Mouse (Mus musculus): Measurements from ENCODE around the gene Casp9. TPM values are rescaled to one million over a fixed set of nuclear protein-coding genes. Genes with fewer than 3 reads are reported as not detected.

Casp9 gene
- polyA plus RNA-seq, 1 experiment from 2014 or later: 21.2 TPM

- Histone ChIP-seq H3K9ac (ENCODE audit: low read length) (no peak overlapping the region), H3K4me1 (replicated peaks; ENCODE audit: control insufficient read depth, insufficient read depth, low read length) (no peaks in the 10 kb centered on the region), H3K4me3 (ENCODE audit: low read depth, low read length) (no peak overlapping the region), H3K9me3 (ENCODE audit: control insufficient read depth, low read length) (no peaks in the 10 kb centered on the region), H3K36me3 (ENCODE audit: control insufficient read depth, insufficient read depth, low read length) (no peaks in the 10 kb centered on the region), H3K27me3 (ENCODE audit: control insufficient read depth, insufficient read depth, low read length) (no peaks in the 10 kb centered on the region), H3K4me2 (ENCODE audit: low read depth, low read length, severe bottlenecking) (no peak overlapping the region), H3K27ac (ENCODE audit: low read depth, low read length) (no peak overlapping the region)
- no peak for ATAC-seq (replicated peaks; ENCODE audit: low FRiP score)
- 78% methylated on average over 19 of the region's 19 CpGs for WGBS
- no peak for DNase-seq (ENCODE audit: low spot score)
Observed at GRCm38 (mm10) chr4:141860246-141860841, 66.9 kb downstream of the Casp9 start.

DNA sequence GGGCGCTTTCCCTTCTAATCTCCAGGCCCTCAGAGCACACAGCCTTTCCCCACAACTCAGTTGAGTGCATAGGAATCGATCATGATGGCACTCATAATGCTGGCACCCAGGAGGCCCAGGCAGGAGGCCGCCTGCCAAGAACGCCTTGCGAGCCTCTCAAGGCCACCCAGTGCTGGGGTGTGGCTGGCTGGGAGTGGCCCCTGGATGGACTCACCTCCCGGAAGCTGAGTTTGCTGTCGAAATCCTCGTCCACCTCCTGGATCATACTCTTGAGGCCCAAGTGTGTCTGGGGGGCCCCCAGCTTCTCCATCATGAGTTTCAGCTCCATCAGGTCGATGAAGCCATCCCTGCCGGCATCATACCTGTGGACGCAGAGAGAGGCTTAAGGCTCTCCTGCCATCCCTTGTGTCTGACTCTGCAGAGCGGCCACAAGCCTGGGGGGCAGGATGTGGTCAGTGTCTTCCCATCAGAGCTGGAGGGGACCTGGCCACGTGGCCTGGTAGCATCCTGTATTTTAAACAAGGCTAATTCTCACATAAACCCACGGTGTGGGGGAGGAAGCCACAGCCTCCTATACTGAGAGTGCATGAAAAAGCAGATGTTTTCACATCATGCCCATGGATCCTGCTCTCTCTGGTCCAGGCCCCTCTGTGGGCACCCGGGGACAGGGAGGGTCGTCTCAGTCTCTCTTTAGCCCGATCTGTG lies 68.3 kb downstream of the Casp9 start:
- Histone ChIP-seq H3K9me3 (ENCODE audit: control insufficient read depth, low read length) (no peaks in the 10 kb centered on the region), H3K36me3 (ENCODE audit: control insufficient read depth, insufficient read depth, low read length) (no peaks in the 10 kb centered on the region), H3K4me1 (replicated peaks; ENCODE audit: control insufficient read depth, insufficient read depth, low read length) (0 out of 2 replicates have a peak, but pooled peaks cover 1% of the 10 kb centered on the region), H3K27ac (ENCODE audit: low read depth, low read length) (no peak overlapping the region), H3K9ac (ENCODE audit: low read length) (no peak overlapping the region), H3K27me3 (ENCODE audit: control insufficient read depth, insufficient read depth, low read length) (no peaks in the 10 kb centered on the region), H3K4me2 (ENCODE audit: low read depth, low read length, severe bottlenecking) (no peak overlapping the region), H3K4me3 (ENCODE audit: low read depth, low read length) (no peak overlapping the region)
- no peak for ATAC-seq (replicated peaks; ENCODE audit: low FRiP score)
- DNase-seq (ENCODE audit: low spot score): no peak
- WGBS: 93% methylated on average over 17 of the region's 17 CpGs

DNA sequence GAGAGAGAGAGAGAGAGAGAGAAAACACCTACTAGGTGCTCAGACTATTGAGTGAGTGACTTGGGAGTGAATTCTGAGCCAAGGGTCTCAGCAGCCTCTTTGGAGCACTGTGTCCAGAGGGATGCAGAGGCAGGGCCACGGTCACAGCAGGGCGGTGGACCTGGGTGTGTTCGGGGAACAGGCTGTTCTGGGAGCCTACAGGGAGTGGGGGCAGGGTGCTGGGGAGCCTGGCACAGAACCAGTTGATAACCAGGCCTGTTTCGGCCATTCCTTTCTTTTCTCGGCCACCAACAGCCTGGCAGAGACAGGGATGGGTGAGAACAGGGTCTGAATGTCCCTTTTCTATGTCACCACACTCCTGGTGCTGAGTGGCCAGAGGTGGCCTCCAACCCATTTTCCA lies 69.5 kb downstream of the Casp9 start:
- no peak for ATAC-seq (replicated peaks; ENCODE audit: low FRiP score)
- H3K27me3 ChIP-seq (ENCODE audit: control insufficient read depth, insufficient read depth, low read length): no peaks in the 10 kb centered on the region
- H3K4me2 ChIP-seq (ENCODE audit: low read depth, low read length, severe bottlenecking): no peak overlapping the region
- DNase-seq (ENCODE audit: low spot score): no peak
- no peaks in the 10 kb centered on the region for H3K36me3 ChIP-seq (ENCODE audit: control insufficient read depth, insufficient read depth, low read length)
- WGBS: 76% methylated on average over 5 of the region's 5 CpGs
- no peaks in the 10 kb centered on the region for H3K9me3 ChIP-seq (ENCODE audit: control insufficient read depth, low read length)
- 0 out of 2 replicates have a peak, but pooled peaks cover 2% of the 10 kb centered on the region for H3K4me1 ChIP-seq (replicated peaks; ENCODE audit: control insufficient read depth, insufficient read depth, low read length)
- H3K27ac ChIP-seq (ENCODE audit: low read depth, low read length): no peak overlapping the region
- no peak overlapping the region for H3K9ac ChIP-seq (ENCODE audit: low read length)
- no peak overlapping the region for H3K4me3 ChIP-seq (ENCODE audit: low read depth, low read length)

DNA sequence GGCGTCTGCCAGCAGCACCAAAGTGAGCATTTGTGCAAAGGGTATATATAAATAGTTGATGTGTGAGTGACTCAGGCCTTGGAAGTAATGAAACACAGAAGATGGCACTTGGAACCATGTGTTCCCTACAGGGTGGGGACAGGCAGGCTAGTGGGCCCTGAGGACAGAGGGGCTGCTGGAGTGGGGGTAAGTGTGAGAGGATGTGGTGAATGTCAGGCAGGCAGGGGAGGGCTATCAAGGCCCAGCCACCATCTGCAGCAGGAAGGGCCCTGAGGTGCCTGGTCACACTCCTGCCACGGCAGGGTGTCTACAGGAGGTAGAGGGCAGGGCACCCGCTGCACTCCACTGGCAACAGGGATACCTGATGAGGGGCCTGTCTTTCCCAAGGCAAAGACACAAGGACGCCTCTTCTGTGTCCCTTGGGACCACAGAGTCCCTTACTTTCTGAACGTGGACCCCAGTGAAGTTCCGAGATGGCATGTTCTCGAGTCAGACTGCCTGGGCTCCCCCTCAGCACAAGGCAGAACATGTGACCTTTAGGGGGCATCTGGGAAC lies 70.4 kb downstream of the Casp9 start:
- no peaks in the 10 kb centered on the region for H3K9me3 ChIP-seq (ENCODE audit: control insufficient read depth, low read length)
- DNase-seq (ENCODE audit: low spot score): no peak
- no peaks in the 10 kb centered on the region for H3K36me3 ChIP-seq (ENCODE audit: control insufficient read depth, insufficient read depth, low read length)
- H3K4me1 ChIP-seq (replicated peaks; ENCODE audit: control insufficient read depth, insufficient read depth, low read length): 0 out of 2 replicates have a peak, but pooled peaks cover 2% of the 10 kb centered on the region
- 93% methylated on average over 7 of the region's 7 CpGs for WGBS
- no peak overlapping the region for H3K4me3 ChIP-seq (ENCODE audit: low read depth, low read length)
- no peaks in the 10 kb centered on the region for H3K27me3 ChIP-seq (ENCODE audit: control insufficient read depth, insufficient read depth, low read length)
- no peak overlapping the region for H3K4me2 ChIP-seq (ENCODE audit: low read depth, low read length, severe bottlenecking)
- ATAC-seq (replicated peaks; ENCODE audit: low FRiP score): no peak
- no peak overlapping the region for H3K27ac ChIP-seq (ENCODE audit: low read depth, low read length)
- no peak overlapping the region for H3K9ac ChIP-seq (ENCODE audit: low read length)

- DNase-seq (ENCODE audit: low spot score) (no peak), ATAC-seq (replicated peaks; ENCODE audit: low FRiP score) (no peak)
- 0 out of 2 replicates have a peak, but pooled peaks cover 2% of the 10 kb centered on the region for H3K4me1 ChIP-seq (replicated peaks; ENCODE audit: control insufficient read depth, insufficient read depth, low read length)
- no peak overlapping the region for H3K27ac ChIP-seq (ENCODE audit: low read depth, low read length)
- no peaks in the 10 kb centered on the region for H3K9me3 ChIP-seq (ENCODE audit: control insufficient read depth, low read length)
- H3K36me3 ChIP-seq (ENCODE audit: control insufficient read depth, insufficient read depth, low read length): no peaks in the 10 kb centered on the region
- H3K4me2 ChIP-seq (ENCODE audit: low read depth, low read length, severe bottlenecking): no peak overlapping the region
- no peaks in the 10 kb centered on the region for H3K27me3 ChIP-seq (ENCODE audit: control insufficient read depth, insufficient read depth, low read length)
- H3K9ac ChIP-seq (ENCODE audit: low read length): no peak overlapping the region
- H3K4me3 ChIP-seq (ENCODE audit: low read depth, low read length): no peak overlapping the region
- WGBS: 96% methylated on average over 8 of the region's 8 CpGs
Observed at GRCm38 (mm10) chr4:141864506-141864905, 71.1 kb downstream of the Casp9 start.

GRCm38 (mm10) chr4:141865006-141865405 lies 71.6 kb downstream of the Casp9 start:
- H3K4me2 ChIP-seq (ENCODE audit: low read depth, low read length, severe bottlenecking): no peak overlapping the region
- no peak overlapping the region for H3K27ac ChIP-seq (ENCODE audit: low read depth, low read length)
- H3K27me3 ChIP-seq (ENCODE audit: control insufficient read depth, insufficient read depth, low read length): no peaks in the 10 kb centered on the region

More at GRCm38 (mm10) chr4:141865006-141865405, 71.6 kb downstream of the Casp9 start:
- Histone ChIP-seq H3K4me1 (replicated peaks; ENCODE audit: control insufficient read depth, insufficient read depth, low read length) (0 out of 2 replicates have a peak, but pooled peaks cover 2% of the 10 kb centered on the region), H3K9ac (ENCODE audit: low read length) (no peak overlapping the region), H3K4me3 (ENCODE audit: low read depth, low read length) (no peak overlapping the region), H3K9me3 (ENCODE audit: control insufficient read depth, low read length) (no peaks in the 10 kb centered on the region), H3K36me3 (ENCODE audit: control insufficient read depth, insufficient read depth, low read length) (no peaks in the 10 kb centered on the region)
- ATAC-seq (replicated peaks; ENCODE audit: low FRiP score): no peak
- no peak for DNase-seq (ENCODE audit: low spot score)
- 93% methylated on average over 5 of the region's 5 CpGs for WGBS

Other genes with a start within 250 kb of the Casp9 start
- gene Fblim1, start 187.5 kb upstream of the Casp9 start, polyA plus RNA-seq (2014; fragmentation: Nextera tagmentation; extraction: Ambion mirVana): 21.4 and 24.8 TPM in 2 replicates
- gene Tmem82, start 175.0 kb upstream of the Casp9 start, polyA plus RNA-seq (2014; fragmentation: Nextera tagmentation; extraction: Ambion mirVana): 0.28 TPM in 1 of 2 replicates, not detected in the other
- 0.13 TPM in 1 of 2 replicates, not detected in the other for gene Slc25a34, start 169.8 kb upstream of the Casp9 start, polyA plus RNA-seq (2014; fragmentation: Nextera tagmentation; extraction: Ambion mirVana)
- gene Plekhm2, start 128.7 kb upstream of the Casp9 start, polyA plus RNA-seq (2014; fragmentation: Nextera tagmentation; extraction: Ambion mirVana): 4.2 and 4.6 TPM in 2 replicates
- gene Rsc1a1, start 108.0 kb upstream of the Casp9 start, polyA plus RNA-seq (2014; fragmentation: Nextera tagmentation; extraction: Ambion mirVana): 2.4 TPM in 1 of 2 replicates, not detected in the other
- 22.6 and 24.2 TPM in 2 replicates for gene Ddi2, start 70.2 kb upstream of the Casp9 start, polyA plus RNA-seq (2014; fragmentation: Nextera tagmentation; extraction: Ambion mirVana)
- gene Agmat, start 46.9 kb upstream of the Casp9 start, polyA plus RNA-seq (2014; fragmentation: Nextera tagmentation; extraction: Ambion mirVana): not detected in 2 replicates
- gene Dnajc16, start 2.7 kb upstream of the Casp9 start, polyA plus RNA-seq (2014; fragmentation: Nextera tagmentation; extraction: Ambion mirVana): 4.2 and 4.3 TPM in 2 replicates
- not detected in 2 replicates for gene Cela2a, start 32.5 kb downstream of the Casp9 start, polyA plus RNA-seq (2014; fragmentation: Nextera tagmentation; extraction: Ambion mirVana)
- not detected in 2 replicates for gene Ctrc, start 52.7 kb downstream of the Casp9 start, polyA plus RNA-seq (2014; fragmentation: Nextera tagmentation; extraction: Ambion mirVana)
- gene Efhd2, start 81.3 kb downstream of the Casp9 start, polyA plus RNA-seq (2014; fragmentation: Nextera tagmentation; extraction: Ambion mirVana): 43.4 and 45.3 TPM in 2 replicates
- 0.57 and 1.2 TPM in 2 replicates for gene Fhad1, start 221.5 kb downstream of the Casp9 start, polyA plus RNA-seq (2014; fragmentation: Nextera tagmentation; extraction: Ambion mirVana)